Comparison of ENCODE assay signal across 10 mouse cellular contexts in the genomic region with DNA sequence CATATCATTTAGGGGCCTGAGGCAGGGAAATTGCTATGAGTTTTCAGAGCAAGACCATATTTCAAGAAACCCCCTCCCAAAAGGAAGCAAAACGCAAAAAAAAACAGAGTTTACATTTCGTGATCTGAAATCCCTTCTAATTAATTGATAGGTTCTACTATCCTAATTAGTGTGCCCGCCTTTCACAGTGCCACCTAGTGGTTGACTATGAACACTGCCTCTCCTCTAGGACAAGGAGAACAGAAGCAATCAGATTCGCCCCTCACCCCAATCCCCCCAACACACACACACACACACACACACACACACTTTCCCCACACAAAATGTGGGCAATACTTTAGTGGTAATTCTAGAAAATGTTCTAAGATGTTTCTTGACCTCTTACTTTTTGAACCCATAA. TPM values are rescaled to one million over a fixed set of nuclear protein-coding genes. Genes with fewer than 3 reads are reported as not detected.
DNase-seq lines count a peak whose midpoint lies in the region; ATAC-seq and TF ChIP-seq lines count a peak whose summit lies in the region.
"Had no signal": no experiment of that assay in that cellular context is flagged by ENCODE, and none has a peak within 500 bp of the region (broad histone marks: within the 10 kb centered on the region; RNA-seq: fewer than 3 reads in every experiment).

No protein-coding gene starts in this region.

- DNase-seq in hindbrain, embryonic 11.5 days (ENCODE audit: low spot score): peak; percentile 59
- DNase-seq in A20 (ENCODE audit: low read depth, low spot score): peak; percentile 53
- DNase-seq in ES-CJ7 (ENCODE audit: low read depth, low spot score): peak; percentile 54
- peak; percentile 56 for DNase-seq in embryo, embryonic 11 days
- peak; percentile 46 for DNase-seq in liver, postnatal 0 days
- DNase-seq in thymus, postnatal 14 days: peak; percentile 55

- no peak overlapping the region for H3K27ac ChIP-seq in hindbrain, embryonic 11.5 days (ENCODE audit: low read depth, low read length)
- no peak overlapping the region for H3K27ac ChIP-seq in hindbrain, embryonic 13.5 days
- no peak overlapping the region for H3K27ac ChIP-seq in liver, postnatal 0 days (ENCODE audit: low read depth)
- H3K27ac ChIP-seq: embryonic facial prominence, embryonic 13.5 days; limb, embryonic 12.5 days had no signal

- peak; percentile 90 for TF ChIP-seq CTCF in liver, postnatal 0 days (IDR thresholded peaks at IDR 0.05; ENCODE audit: low read depth)

- no peaks in the 10 kb centered on the region for H3K27me3 ChIP-seq in hindbrain, embryonic 11.5 days (ENCODE audit: control insufficient read depth, insufficient read depth, low read length)
- H3K27me3 ChIP-seq in hindbrain, embryonic 13.5 days: 0 out of 2 replicates have a peak, but pooled peaks cover 8% of the 10 kb centered on the region
- peaks cover 5% of the 10 kb centered on the region; the same call in 1 of the 2 replicates for H3K27me3 ChIP-seq in liver, postnatal 0 days (ENCODE audit: insufficient read depth, low read length)
- H3K27me3 ChIP-seq: embryonic facial prominence, embryonic 13.5 days had no signal

- no peaks in the 10 kb centered on the region for H3K4me1 ChIP-seq in hindbrain, embryonic 11.5 days (replicated peaks; ENCODE audit: control insufficient read depth, insufficient read depth, low read length)
- H3K4me1 ChIP-seq in hindbrain, embryonic 13.5 days (replicated peaks): 0 out of 2 replicates have a peak, but pooled peaks cover 3% of the 10 kb centered on the region
- H3K4me1 ChIP-seq in liver, postnatal 0 days (ENCODE audit: insufficient read depth): peaks cover 3% of the 10 kb centered on the region; the same call in 1 of the 2 replicates
- H3K4me1 ChIP-seq: limb, embryonic 12.5 days had no signal

- TF ChIP-seq EP300 in liver, postnatal 0 days (IDR thresholded peaks at IDR 0.05; ENCODE audit: low read depth): no peak

- 8% methylated on average over 4 of the region's 4 CpGs for WGBS in hindbrain, embryonic 11.5 days
- 12% methylated on average over 4 of the region's 4 CpGs for WGBS in hindbrain, embryonic 13.5 days
- WGBS in liver, postnatal 0 days (ENCODE audit: insufficient replicate concordance): 7% methylated on average over 4 of the region's 4 CpGs

- no peaks in the 10 kb centered on the region for H3K36me3 ChIP-seq in hindbrain, embryonic 11.5 days (ENCODE audit: control insufficient read depth, insufficient read depth, low read length)
- no peaks in the 10 kb centered on the region for H3K36me3 ChIP-seq in hindbrain, embryonic 13.5 days
- no peaks in the 10 kb centered on the region for H3K36me3 ChIP-seq in liver, postnatal 0 days (replicated peaks; ENCODE audit: insufficient read depth, low read length)
- H3K36me3 ChIP-seq: embryonic facial prominence, embryonic 13.5 days; limb, embryonic 12.5 days had no signal

- no peak overlapping the region for H3K4me3 ChIP-seq in hindbrain, embryonic 11.5 days (ENCODE audit: low read depth, low read length)
- no peak overlapping the region for H3K4me3 ChIP-seq in hindbrain, embryonic 13.5 days
- H3K4me3 ChIP-seq in liver, postnatal 0 days (ENCODE audit: low read depth, low read length): no peak overlapping the region
- H3K4me3 ChIP-seq: embryonic facial prominence, embryonic 13.5 days; limb, embryonic 12.5 days had no signal

- no peak overlapping the region for H3K4me2 ChIP-seq in hindbrain, embryonic 11.5 days (replicated peaks; ENCODE audit: low read depth, low read length)
- H3K4me2 ChIP-seq in hindbrain, embryonic 13.5 days: no peak overlapping the region
- no peak overlapping the region for H3K4me2 ChIP-seq in liver, postnatal 0 days (ENCODE audit: low read depth, low read length)
- H3K4me2 ChIP-seq: embryonic facial prominence, embryonic 13.5 days; limb, embryonic 12.5 days had no signal

- H3K9me3 ChIP-seq in hindbrain, embryonic 11.5 days (ENCODE audit: control insufficient read depth, low read length): no peaks in the 10 kb centered on the region
- H3K9me3 ChIP-seq in hindbrain, embryonic 13.5 days: no peaks in the 10 kb centered on the region
- no peaks in the 10 kb centered on the region for H3K9me3 ChIP-seq in liver, postnatal 0 days (ENCODE audit: low read length)
- H3K9me3 ChIP-seq: embryonic facial prominence, embryonic 13.5 days; limb, embryonic 12.5 days had no signal

- H3K9ac ChIP-seq in hindbrain, embryonic 11.5 days (ENCODE audit: low read depth, low read length): no peak overlapping the region
- no peak overlapping the region for H3K9ac ChIP-seq in hindbrain, embryonic 13.5 days
- H3K9ac ChIP-seq in liver, postnatal 0 days (replicated peaks): no peak overlapping the region
- H3K9ac ChIP-seq: embryonic facial prominence, embryonic 13.5 days; limb, embryonic 12.5 days had no signal

- no peak for ATAC-seq in hindbrain, embryonic 11.5 days (ENCODE audit: low FRiP score)
- ATAC-seq in hindbrain, embryonic 13.5 days (ENCODE audit: low FRiP score): no peak
- ATAC-seq in liver, postnatal 0 days: no peak
- no peak for ATAC-seq in activated CD4-positive, CD25-positive, alpha-beta regulatory T cell, adult 4 months

RNA-seq across cellular contexts. Expression of a gene that starts 9.2 kb away (rescaled TPM):
- polyA plus RNA-seq in hindbrain, embryonic 11.5 days (2014; fragmentation: Nextera tagmentation; extraction: Ambion mirVana): 21.6 and 23.4 TPM in 2 replicates
- polyA plus RNA-seq in hindbrain, embryonic 13.5 days (2015; fragmentation: Nextera tagmentation; extraction: Ambion mirVana): 18.4 and 21.3 TPM in 2 replicates
- polyA plus RNA-seq in liver, postnatal 0 days (2015; fragmentation: Nextera tagmentation; extraction: Ambion mirVana): 5.3 and 5.5 TPM in 2 replicates
- 1 to 10 TPM; 5.5 to 8.9 TPM for polyA plus RNA-seq in activated CD4-positive, CD25-positive, alpha-beta regulatory T cell, adult 4 months (2017; shearing (Covaris generic))

RNA-seq across cellular contexts. Expression of a gene that starts 25.4 kb away (rescaled TPM):
- polyA plus RNA-seq in hindbrain, embryonic 11.5 days (2014; fragmentation: Nextera tagmentation; extraction: Ambion mirVana): 5.7 and 5.8 TPM in 2 replicates
- 6.7 and 7.5 TPM in 2 replicates for polyA plus RNA-seq in hindbrain, embryonic 13.5 days (2015; fragmentation: Nextera tagmentation; extraction: Ambion mirVana)
- 1.8 TPM in 2 replicates for polyA plus RNA-seq in liver, postnatal 0 days (2015; fragmentation: Nextera tagmentation; extraction: Ambion mirVana)
- 10 to 100 TPM; 10.4 to 11.3 TPM for polyA plus RNA-seq in activated CD4-positive, CD25-positive, alpha-beta regulatory T cell, adult 4 months (2017; shearing (Covaris generic))
